Mouse (Mus musculus) heart, embryonic 15.5 days (tissue): ENCODE data around the gene Golph3l. TPM values are rescaled to one million over a fixed set of nuclear protein-coding genes. Genes with fewer than 3 reads are reported as not detected.

Experiments
- ATAC-seq: fragments of 200-750 bp; cut with Nextera tagmentation; replicated peaks from 2 replicates; pipeline ENCODE4 v1.8.0; 2017; ENCODE audit warnings: low read depth, moderate TSS enrichment; ENCODE audit not compliant: insufficient number of reproducible peaks, insufficient read depth, low FRiP score
- H3K27ac ChIP-seq: fragments of 300-500 bp; sonication (generic); 2 replicates; pipeline ENCODE4 v1.5.1; 2015; ENCODE audit warnings: mild to moderate bottlenecking, inconsistent platforms
- H3K27me3 ChIP-seq: fragments of 300-500 bp; sonication (generic); 2 replicates; pipeline ENCODE4 v1.6.1; 2015; ENCODE audit warnings: inconsistent platforms
- H3K36me3 ChIP-seq: fragments of 300-500 bp; sonication (generic); 2 replicates; pipeline ENCODE4 v1.6.1; 2015; ENCODE audit warnings: mild to moderate bottlenecking, inconsistent platforms
- H3K4me1 ChIP-seq: fragments of 300-500 bp; sonication (generic); replicated peaks from 2 replicates; pipeline ENCODE4 v1.6.1; 2015; ENCODE audit warnings: inconsistent platforms
- H3K4me2 ChIP-seq: fragments of 300-500 bp; sonication (generic); 2 replicates; pipeline ENCODE4 v1.6.1; 2015; ENCODE audit warnings: inconsistent platforms, mild to moderate bottlenecking, moderate library complexity
- H3K4me3 ChIP-seq: fragments of 300-500 bp; sonication (generic); 2 replicates; pipeline ENCODE4 v1.5.1; 2015; ENCODE audit warnings: mild to moderate bottlenecking, inconsistent platforms
- H3K9ac ChIP-seq: fragments of 300-500 bp; sonication (generic); 2 replicates; pipeline ENCODE4 v1.6.1; 2015; ENCODE audit warnings: mild to moderate bottlenecking, inconsistent platforms
- H3K9me3 ChIP-seq: fragments of 300-500 bp; sonication (generic); replicated peaks from 2 replicates; pipeline ENCODE4 v1.6.1; 2016; ENCODE audit warnings: inconsistent platforms
- WGBS: fragments of 180-500 bp; shearing (Covaris S2); methylation state at CpG from one replicate; pipeline ENCODE4 v1.1.7; 2015; ENCODE audit warnings: mixed read lengths; 5-methylcytosine and 5-hydroxymethylcytosine counted together
- polyA plus RNA-seq: library from polyadenylated mRNA; unstranded; fragments of >200 nt; fragmentation: Nextera tagmentation; extraction: Ambion mirVana; gene quantifications from 2 replicates; pipeline ENCODE4 v1.2.1, GENCODE M21; 2015

Golph3l gene
- polyA plus RNA-seq, 1 experiment from 2014 or later = 23.1 TPM

- H3K4me1 ChIP-seq = peaks cover 13% of the 10 kb centered on the region
- peak within 1 kb of the TSS; percentile 62 for H3K9ac ChIP-seq
- H3K27me3 ChIP-seq = no peaks in the 10 kb centered on the region
- H3K4me2 ChIP-seq = peak within 1 kb of the TSS; percentile 74
- peak; percentile 98 for ATAC-seq
- H3K27ac ChIP-seq = peak within 1 kb of the TSS; percentile 88
- under 1% methylated on average over 44 of the region's 44 CpGs for WGBS
- H3K36me3 ChIP-seq = peaks cover 40% of the 10 kb centered on the region
- H3K4me3 ChIP-seq = peak within 1 kb of the TSS; percentile 80
- no peaks in the 10 kb centered on the region for H3K9me3 ChIP-seq
Observed at GRCm38 (mm10) chr3:95624628-95625503, 36.1 kb downstream of the Golph3l start, which contains the start of gene Ensa. Gene Ensa (plus strand): TSS chr3:95624993.

- Histone ChIP-seq H3K27ac (no peak overlapping the region), H3K9me3 (no peaks in the 10 kb centered on the region), H3K36me3 (peaks cover 60% of the 10 kb centered on the region), H3K4me3 (no peak overlapping the region), H3K27me3 (no peaks in the 10 kb centered on the region), H3K4me1 (peaks cover 15% of the 10 kb centered on the region), H3K9ac (no peak overlapping the region), H3K4me2 (no peak overlapping the region)
- no peak for ATAC-seq
- WGBS = 80% methylated on average over 5 of the region's 5 CpGs
Observed at GRCm38 (mm10) chr3:95627763-95628162, 39.0 kb downstream of the Golph3l start.

DNA sequence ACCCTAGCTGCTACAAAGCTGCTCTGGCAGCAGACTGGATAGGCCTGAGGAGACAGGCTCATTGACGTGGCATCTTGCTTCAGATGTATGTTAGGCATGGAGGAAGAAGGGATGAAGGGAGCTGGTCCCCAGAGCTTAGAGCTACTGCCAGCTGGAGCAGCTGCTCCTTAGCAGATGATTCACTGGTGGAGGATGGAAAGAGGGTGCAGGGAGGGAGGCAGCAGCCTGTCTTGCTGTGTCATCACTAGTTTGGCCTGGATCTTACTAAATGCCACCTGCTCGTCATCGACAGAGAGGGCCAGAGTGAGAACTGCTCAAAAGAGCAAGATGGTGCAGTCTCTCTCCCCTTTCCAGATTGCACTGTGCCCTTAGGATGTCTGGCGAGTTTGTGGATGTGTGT lies 41.0 kb downstream of the Golph3l start:
- WGBS = 77% methylated on average over 4 of the region's 4 CpGs

DNA sequence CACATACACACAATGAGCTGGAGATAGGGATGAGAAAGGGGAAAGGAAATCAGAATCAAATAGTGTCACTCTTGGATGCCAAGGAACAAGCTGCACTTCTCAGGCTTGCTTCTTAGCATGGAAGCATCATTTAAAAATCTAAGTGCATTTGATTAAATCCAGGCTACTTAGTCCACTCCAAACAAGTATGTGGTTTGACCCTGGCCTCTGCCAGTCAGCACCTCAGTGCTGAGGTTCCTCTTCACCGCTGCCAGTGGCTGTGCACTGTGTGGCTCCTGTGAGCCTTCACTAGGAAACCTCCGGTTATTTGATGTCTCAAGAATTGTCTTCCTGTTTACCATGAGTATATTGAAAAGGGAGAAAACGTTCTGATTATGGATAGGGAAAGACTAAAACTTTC lies 42.1 kb downstream of the Golph3l start:
- Histone ChIP-seq H3K4me1 (peaks cover 13% of the 10 kb centered on the region), H3K4me3 (no peak overlapping the region), H3K36me3 (peaks cover 79% of the 10 kb centered on the region), H3K4me2 (no peak overlapping the region), H3K27ac (no peak overlapping the region), H3K9ac (no peak overlapping the region), H3K27me3 (no peaks in the 10 kb centered on the region), H3K9me3 (no peaks in the 10 kb centered on the region)
- ATAC-seq = no peak
- 53% methylated on average over 3 of the region's 3 CpGs for WGBS

More for the DNA sequence above, 41.0 kb downstream of the Golph3l start:
- H3K4me3 ChIP-seq = no peak overlapping the region
- peaks cover 73% of the 10 kb centered on the region for H3K36me3 ChIP-seq
- no peak overlapping the region for H3K9ac ChIP-seq
- H3K4me2 ChIP-seq = no peak overlapping the region
- H3K27ac ChIP-seq = no peak overlapping the region
- no peaks in the 10 kb centered on the region for H3K9me3 ChIP-seq
- no peak for ATAC-seq
- no peaks in the 10 kb centered on the region for H3K27me3 ChIP-seq
- peaks cover 14% of the 10 kb centered on the region for H3K4me1 ChIP-seq

- Histone ChIP-seq H3K27me3 (no peaks in the 10 kb centered on the region), H3K4me2 (no peak overlapping the region), H3K36me3 (peaks cover 82% of the 10 kb centered on the region), H3K9ac (no peak overlapping the region), H3K4me3 (no peak overlapping the region), H3K9me3 (no peaks in the 10 kb centered on the region), H3K27ac (no peak overlapping the region), H3K4me1 (peaks cover 10% of the 10 kb centered on the region)
- ATAC-seq = no peak
- WGBS = 70% methylated on average over 6 of the region's 6 CpGs
Observed at GRCm38 (mm10) chr3:95631304-95631703, 42.6 kb downstream of the Golph3l start.

DNA sequence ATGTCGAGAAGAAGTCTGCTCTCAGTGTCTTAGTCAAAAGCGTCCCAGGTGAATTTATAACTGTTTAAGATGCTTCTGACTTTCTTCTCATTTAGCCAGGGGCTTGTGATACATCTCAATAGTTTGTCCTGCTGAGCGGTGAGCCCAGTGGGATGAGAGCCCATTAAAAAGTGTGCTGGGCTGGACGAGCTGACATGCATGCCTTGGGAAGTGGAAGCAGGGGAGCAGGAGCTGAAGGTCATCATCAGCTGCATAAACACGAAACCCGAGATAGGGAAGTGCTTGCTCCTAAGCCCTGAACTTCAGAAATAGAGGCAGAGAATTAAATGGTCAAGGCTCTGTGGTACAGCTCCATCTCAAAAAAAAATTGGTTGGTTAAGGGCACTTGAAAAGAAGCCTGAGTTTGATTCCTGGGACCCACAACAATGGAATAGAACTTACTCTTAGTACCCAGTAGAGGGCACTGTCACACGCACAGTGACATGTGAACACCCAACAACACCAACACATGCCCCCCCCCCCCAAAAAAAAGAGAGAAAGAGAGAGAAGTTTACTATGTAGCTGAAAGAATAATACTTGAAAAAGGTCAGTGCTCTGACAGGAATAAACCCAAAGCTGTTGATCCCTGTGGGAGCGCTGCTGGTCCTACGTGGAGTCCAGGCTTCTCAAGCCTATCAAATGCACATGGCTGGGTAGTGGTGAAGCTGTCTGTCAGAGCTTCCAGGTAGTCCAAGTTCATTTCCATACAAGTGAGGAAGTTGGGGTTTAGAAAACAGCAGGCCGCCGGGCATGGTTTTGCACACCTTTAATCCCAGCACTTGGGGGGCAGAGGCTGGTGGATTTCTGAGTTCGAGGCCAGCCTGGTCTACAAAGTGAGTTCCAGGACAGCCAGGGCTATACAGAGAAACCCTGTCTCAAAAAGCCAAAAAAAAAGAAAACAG lies 44.2 kb downstream of the Golph3l start:
- Histone ChIP-seq H3K4me3 (no peak overlapping the region), H3K9ac (no peak overlapping the region), H3K36me3 (peaks cover 82% of the 10 kb centered on the region), H3K9me3 (no peaks in the 10 kb centered on the region), H3K4me1 (peaks cover 7% of the 10 kb centered on the region; the same call in 1 of the 2 replicates), H3K27me3 (no peaks in the 10 kb centered on the region), H3K4me2 (no peak overlapping the region), H3K27ac (peak overlapping the region; percentile 50)
- ATAC-seq = 0 out of 2 replicates have a peak, but pooled peaks have one; percentile 41
- 61% methylated on average over 12 of the region's 12 CpGs for WGBS

DNA sequence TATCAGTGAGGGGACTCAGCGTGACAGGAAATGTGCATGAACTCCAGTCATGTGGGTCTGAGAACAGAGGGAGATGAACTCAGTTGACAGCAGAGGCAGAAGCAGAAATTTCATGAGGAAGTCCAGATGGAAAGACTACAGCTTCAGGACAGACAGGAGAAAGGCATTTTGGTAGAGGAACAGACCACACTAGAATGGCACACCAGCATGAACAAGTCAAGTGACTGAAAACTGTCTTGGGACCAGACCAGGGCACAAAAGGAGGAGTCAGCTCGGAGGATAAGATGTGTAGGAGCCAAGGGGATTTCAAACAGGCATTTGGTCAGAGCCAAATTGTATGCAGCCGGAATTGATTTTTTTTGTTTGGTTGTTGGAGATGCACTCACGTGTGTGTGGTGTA lies 46.9 kb downstream of the Golph3l start:
- no peaks in the 10 kb centered on the region for H3K27me3 ChIP-seq
- no peak overlapping the region for H3K9ac ChIP-seq
- no peaks in the 10 kb centered on the region for H3K9me3 ChIP-seq
- H3K4me1 ChIP-seq = peaks cover 7% of the 10 kb centered on the region; the same call in 1 of the 2 replicates
- H3K27ac ChIP-seq = peak overlapping the region; percentile 26; the same call in 1 of the 2 replicates
- no peak overlapping the region for H3K4me2 ChIP-seq
- peaks cover 62% of the 10 kb centered on the region for H3K36me3 ChIP-seq
- no peak overlapping the region for H3K4me3 ChIP-seq
- ATAC-seq = no peak
- 63% methylated on average over 4 of the region's 4 CpGs for WGBS

- no peak for ATAC-seq
- Histone ChIP-seq H3K9me3 (no peaks in the 10 kb centered on the region), H3K27me3 (no peaks in the 10 kb centered on the region), H3K4me2 (no peak overlapping the region), H3K36me3 (peaks cover 59% of the 10 kb centered on the region), H3K9ac (no peak overlapping the region), H3K4me3 (no peak overlapping the region), H3K4me1 (peaks cover 7% of the 10 kb centered on the region; the same call in 1 of the 2 replicates), H3K27ac (no peak overlapping the region)
- WGBS = 64% methylated on average over 4 of the region's 4 CpGs
Observed at GRCm38 (mm10) chr3:95636072-95636471, 47.3 kb downstream of the Golph3l start.

DNA sequence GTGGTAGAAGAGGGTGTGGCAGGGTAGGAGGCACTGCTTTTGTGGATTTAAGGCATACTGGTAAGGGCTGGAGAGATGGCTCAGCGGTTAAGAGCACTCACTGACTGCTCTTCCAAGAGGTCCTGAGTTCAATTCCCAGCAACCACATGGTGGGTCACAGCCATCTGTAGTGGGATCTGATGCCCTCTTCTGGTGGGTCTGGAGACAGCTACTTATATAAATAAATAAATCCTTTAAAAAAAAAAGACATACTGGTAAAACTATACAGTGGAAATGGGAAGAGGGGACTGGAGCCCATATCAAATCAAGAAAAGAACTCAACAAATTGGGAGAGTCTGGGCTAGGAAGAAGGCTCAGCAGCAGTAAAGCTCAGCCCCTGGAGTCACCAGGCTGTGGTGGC lies 51.0 kb downstream of the Golph3l start:
- H3K4me1 ChIP-seq = 0 out of 2 replicates have a peak, but pooled peaks cover 4% of the 10 kb centered on the region
- no peak for ATAC-seq
- H3K27ac ChIP-seq = no peak overlapping the region
- no peak overlapping the region for H3K9ac ChIP-seq
- H3K4me3 ChIP-seq = no peak overlapping the region
- H3K9me3 ChIP-seq = no peaks in the 10 kb centered on the region
- no peak overlapping the region for H3K4me2 ChIP-seq
- WGBS = 100% methylated on average over 1 of the region's 1 CpGs
- H3K27me3 ChIP-seq = no peaks in the 10 kb centered on the region
- H3K36me3 ChIP-seq = peaks cover 31% of the 10 kb centered on the region; the same call in 1 of the 2 replicates

- Histone ChIP-seq H3K27ac (no peak overlapping the region), H3K4me2 (no peak overlapping the region), H3K27me3 (no peaks in the 10 kb centered on the region), H3K4me3 (no peak overlapping the region), H3K4me1 (no peaks in the 10 kb centered on the region), H3K36me3 (peaks cover 7% of the 10 kb centered on the region; the same call in 1 of the 2 replicates), H3K9me3 (no peaks in the 10 kb centered on the region), H3K9ac (no peak overlapping the region)
- ATAC-seq = no peak
- 75% methylated on average over 7 of the region's 7 CpGs for WGBS
Observed at GRCm38 (mm10) chr3:95643097-95643496, 54.4 kb downstream of the Golph3l start.
